Mouse (Mus musculus) brain, embryonic 14.5 days (tissue): ENCODE results near the gene Zfp970.
"Not testable (repeated sequence)": the region's sequence is repeated elsewhere in the genome, so short reads cannot be mapped to it uniquely, and the experiment has no call there.

ENCODE experiments used
- CTCF ChIP-seq: fragments of 200-500 bp; IDR thresholded peaks from 2 replicates; pipeline ENCODE4 v1.5.1; 2012; ENCODE audit warnings: inconsistent platforms, mild to moderate bottlenecking, moderate library complexity, borderline replicate concordance; ENCODE audit not compliant: insufficient read depth, insufficient read length; ENCODE audit errors: extremely low read depth
- POLR2A ChIP-seq: fragments of 200-500 bp; IDR thresholded peaks from 2 replicates; pipeline ENCODE4 v1.6.1; 2012; ENCODE audit warnings: mild to moderate bottlenecking, inconsistent platforms, borderline replicate concordance; ENCODE audit not compliant: poor library complexity, insufficient read depth, insufficient read length, severe bottlenecking; ENCODE audit errors: extremely low read depth

- TF ChIP-seq CTCF, POLR2A: not testable (repeated sequence)
Observed at GRCm38 (mm10) chr2:177513991-177514479, 49.5 kb downstream of the Zfp970 start.
